Mouse (Mus musculus) layer of hippocampus, adult 8-10 months (tissue): Measurements from ENCODE around the gene Krtap2-4. TPM values are rescaled to one million over a fixed set of nuclear protein-coding genes. Genes with fewer than 3 reads are reported as not detected.
"Not testable (repeated sequence)": the region's sequence is repeated elsewhere in the genome, so short reads cannot be mapped to it uniquely, and the experiment has no call there.

Experiments used
- DNase-seq, 2 experiments: peaks; one replicate each; pipeline ENCODE4 v3.0.0; 2022; ENCODE audit warnings: low spot score in 2 of 2
- total RNA-seq, 4 experiments: library from RNA; stranded (reverse); gene quantifications; 2 replicates each; pipeline ENCODE4 v1.2.4; 2022

The Krtap2-4 gene
- not detected for total RNA-seq

- DNase-seq = no peak
These were observed at the start of gene Krtap2-4 for GRCm38 (mm10) chr11:99614796-99615363. Gene Krtap2-4 (minus strand): TSS chr11:99614846.

- no peak for DNase-seq
These were observed 48.2 kb upstream of the Krtap2-4 start for GRCm38 (mm10) chr11:99662802-99663201.

GRCm38 (mm10) chr11:99659256-99659655 is 44.6 kb upstream of the Krtap2-4 start:
- DNase-seq = no peak

- DNase-seq = not testable (repeated sequence)
These were observed 43.9 kb upstream of the Krtap2-4 start, which contains the start of gene Gm11563 for GRCm38 (mm10) chr11:99658467-99659010. Gene Gm11563 (minus strand): TSS chr11:99658960.

GRCm38 (mm10) chr11:99657051-99657450 is 42.4 kb upstream of the Krtap2-4 start:
- no peak for DNase-seq

- no peak for DNase-seq
These were observed 35.5 kb upstream of the Krtap2-4 start, which contains the start of gene Gm11555 for GRCm38 (mm10) chr11:99650136-99650535. Gene Gm11555 (minus strand): TSS chr11:99650236.

GRCm38 (mm10) chr11:99646444-99646843 is 31.8 kb upstream of the Krtap2-4 start:
- peak in 1 of 2 experiments; percentile 4 for DNase-seq

GRCm38 (mm10) chr11:99644351-99644750 is 29.7 kb upstream of the Krtap2-4 start:
- no peak for DNase-seq

GRCm38 (mm10) chr11:99643635-99644139 is 29.0 kb upstream of the Krtap2-4 start, which contains the start of gene Krtap4-7:
Gene Krtap4-7 (minus strand): TSS chr11:99644089.
- not testable (repeated sequence) for DNase-seq

GRCm38 (mm10) chr11:99640926-99641325 is 26.3 kb upstream of the Krtap2-4 start:
- no peak for DNase-seq

- DNase-seq = no peak
These were observed 22.4 kb upstream of the Krtap2-4 start for GRCm38 (mm10) chr11:99637086-99637485.

GRCm38 (mm10) chr11:99634653-99635134 is 20.0 kb upstream of the Krtap2-4 start, which contains the start of gene Krtap4-2:
Gene Krtap4-2 (minus strand): TSS chr11:99635084.
- DNase-seq = no peak

- no peak for DNase-seq
These were observed 18.6 kb upstream of the Krtap2-4 start for GRCm38 (mm10) chr11:99633293-99633692.

- DNase-seq = no peak
These were observed 16.2 kb upstream of the Krtap2-4 start for GRCm38 (mm10) chr11:99630890-99631289.

- DNase-seq = no peak
These were observed 13.5 kb upstream of the Krtap2-4 start, which contains the start of gene Krtap4-1 for GRCm38 (mm10) chr11:99628138-99628537. Gene Krtap4-1 (minus strand): TSS chr11:99628238.

GRCm38 (mm10) chr11:99620335-99620734 is 5.7 kb upstream of the Krtap2-4 start, which contains the start of gene Gm11562:
Gene Gm11562 (minus strand): TSS chr11:99620435.
- DNase-seq = no peak

GRCm38 (mm10) chr11:99610089-99610488 is 4.6 kb downstream of the Krtap2-4 start, which contains the start of gene Gm11937:
Gene Gm11937 (minus strand): TSS chr11:99610189.
- DNase-seq = not testable (repeated sequence)

- peak; percentile 48 to 50 for DNase-seq
These were observed 5.5 kb downstream of the Krtap2-4 start for GRCm38 (mm10) chr11:99609126-99609525.

GRCm38 (mm10) chr11:99603208-99603607 is 11.4 kb downstream of the Krtap2-4 start, which contains the start of gene Gm11938:
Gene Gm11938 (minus strand): TSS chr11:99603308.
- not testable (repeated sequence) for DNase-seq

GRCm38 (mm10) chr11:99597742-99598141 is 16.9 kb downstream of the Krtap2-4 start, which contains the start of gene Krtap9-3:
Gene Krtap9-3 (minus strand): TSS chr11:99598105.
- not testable (repeated sequence) for DNase-seq

- DNase-seq = no peak
These were observed 23.7 kb downstream of the Krtap2-4 start, which contains the start of gene Krtap1-3 for GRCm38 (mm10) chr11:99590981-99591380. Gene Krtap1-3 (minus strand): TSS chr11:99591339.

- peak; percentile 35 to 53 for DNase-seq
These were observed 29.6 kb downstream of the Krtap2-4 start for GRCm38 (mm10) chr11:99585096-99585495.
